Mouse (Mus musculus) lung, postnatal 4 days (tissue): Measurements from ENCODE around the gene Xpnpep1.
A peak's percentile ranks its signal among the peaks of the same experiment; 100 is the strongest.

Experiments
- DNase-seq, 2 experiments: peaks; one replicate each; pipeline ENCODE4 v3.0.0; 2021

The Xpnpep1 gene

DNA sequence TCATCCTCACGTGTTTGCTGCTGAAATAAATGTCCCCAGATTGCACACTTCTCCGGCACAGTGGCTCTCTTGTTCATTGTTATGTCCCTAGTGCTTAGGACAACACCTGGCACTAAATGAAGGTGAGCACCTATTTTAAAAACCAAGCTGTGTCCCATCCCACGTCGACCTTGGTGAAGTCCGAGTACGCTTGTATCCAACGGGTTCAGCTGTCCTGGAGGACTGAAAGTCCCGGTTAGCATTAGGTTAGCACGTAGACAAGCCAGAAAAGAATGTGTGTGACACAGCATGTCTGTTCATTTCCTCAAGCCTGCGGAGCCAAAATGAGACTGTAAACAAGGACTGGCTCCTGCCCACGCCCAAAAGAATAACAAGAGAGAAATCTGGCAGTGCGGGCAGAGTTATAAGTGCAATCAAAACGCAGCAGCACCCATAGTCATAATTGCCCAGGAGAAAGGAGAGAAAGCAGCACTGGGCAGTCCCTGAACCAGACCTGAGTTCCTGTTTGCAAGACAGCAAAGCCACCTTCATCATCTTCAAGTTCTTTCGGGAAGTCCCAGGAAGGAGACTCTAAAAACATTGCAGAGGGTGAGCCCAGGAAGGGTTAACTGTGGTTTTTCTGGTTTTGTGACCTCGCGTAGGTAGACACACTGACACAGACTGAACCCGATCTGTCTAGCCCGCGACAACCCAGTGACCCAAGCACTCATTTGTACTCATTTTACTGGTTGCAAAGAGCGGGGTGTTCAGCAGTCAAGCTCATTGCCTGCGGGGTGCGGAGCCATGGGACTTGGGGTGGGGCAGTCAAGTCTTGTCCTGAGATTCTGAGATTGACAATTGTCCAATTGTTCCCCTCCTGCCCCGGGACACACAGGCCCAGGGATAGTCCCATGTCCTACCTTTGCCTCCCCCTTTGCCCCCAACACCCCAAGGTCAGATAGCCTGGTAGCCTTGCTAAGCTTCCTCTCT, at the start of gene Xpnpep1:
Gene Xpnpep1 (minus strand): TSS at position 51 of the 969 bp plus-strand sequence.
- peak; percentile 42 to 47 for DNase-seq

GRCm38 (mm10) chr19:53087268-53088143, 47.5 kb upstream of the Xpnpep1 start:
- peak; percentile 69 to 79 for DNase-seq

GRCm38 (mm10) chr19:53086861-53087260, 46.8 kb upstream of the Xpnpep1 start:
- peak; percentile 49 to 65 for DNase-seq

DNA sequence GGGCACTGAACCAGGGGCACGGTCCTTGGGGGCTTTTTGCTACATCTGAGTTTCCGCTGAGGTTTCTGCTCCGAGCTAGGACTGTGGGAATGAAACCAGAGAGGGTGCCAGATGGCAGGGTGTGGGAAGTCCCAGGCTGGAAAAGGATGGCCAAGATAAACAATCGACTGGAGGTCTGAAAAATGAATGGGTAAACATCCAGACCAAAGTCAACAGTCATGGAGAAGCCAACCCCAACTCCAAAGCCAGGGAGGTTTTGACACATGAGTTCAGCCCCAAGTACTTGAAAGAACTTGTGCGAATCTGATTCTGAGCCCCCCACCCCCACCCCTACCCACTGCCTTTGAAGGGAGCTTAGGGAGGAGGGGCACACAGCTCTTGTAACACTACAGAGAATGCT, 44.7 kb upstream of the Xpnpep1 start:
- DNase-seq: peak; percentile 69 to 81

DNA sequence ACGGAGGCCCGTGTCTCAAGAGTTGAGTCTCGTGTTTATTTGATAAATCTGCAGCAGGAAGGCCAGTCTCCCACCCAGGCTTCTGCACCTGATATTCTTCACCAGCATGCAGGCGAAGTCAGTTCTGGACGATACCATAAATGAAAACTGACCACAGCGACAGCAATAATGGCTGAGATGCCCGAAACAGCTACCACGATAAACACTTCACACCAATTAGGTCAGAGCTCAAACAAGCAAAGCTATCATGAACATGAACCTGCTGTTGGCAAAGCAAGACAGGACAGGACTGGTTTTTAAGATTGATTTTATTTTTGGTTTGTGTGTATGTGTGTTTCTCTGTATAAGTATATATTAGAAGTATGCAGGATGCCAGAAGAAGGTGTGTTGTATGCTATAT, 42.8 kb upstream of the Xpnpep1 start:
- no peak for DNase-seq

DNA sequence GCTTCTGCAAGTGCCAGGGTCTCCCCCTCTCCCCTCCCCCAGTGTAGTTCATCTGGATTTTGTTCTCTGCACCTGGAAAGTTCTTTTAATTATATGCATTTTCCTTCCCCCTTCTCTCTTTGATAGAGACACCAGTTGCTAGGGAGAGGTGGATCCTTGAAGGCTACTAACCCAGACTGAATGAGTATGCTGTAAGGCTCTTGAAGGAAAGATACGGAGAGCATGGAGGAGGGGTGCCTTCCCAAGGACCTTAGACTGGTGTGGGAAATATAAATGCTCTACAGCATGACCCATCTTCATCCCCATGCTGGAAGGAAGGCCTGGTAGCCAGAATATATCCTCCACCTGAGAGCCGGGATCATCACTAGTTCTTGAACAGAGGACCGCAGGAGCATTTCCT, 41.3 kb upstream of the Xpnpep1 start:
- DNase-seq: no peak

- DNase-seq: no peak
Measured at GRCm38 (mm10) chr19:53080921-53081320, 40.9 kb upstream of the Xpnpep1 start.

- no peak for DNase-seq
Measured at GRCm38 (mm10) chr19:53080487-53080886, 40.5 kb upstream of the Xpnpep1 start.

- DNase-seq: no peak
Measured at GRCm38 (mm10) chr19:53080026-53080425, 40.0 kb upstream of the Xpnpep1 start.

GRCm38 (mm10) chr19:53078271-53079085, 38.5 kb upstream of the Xpnpep1 start:
- no peak for DNase-seq

GRCm38 (mm10) chr19:53077278-53077677, 37.3 kb upstream of the Xpnpep1 start:
- no peak for DNase-seq

DNA sequence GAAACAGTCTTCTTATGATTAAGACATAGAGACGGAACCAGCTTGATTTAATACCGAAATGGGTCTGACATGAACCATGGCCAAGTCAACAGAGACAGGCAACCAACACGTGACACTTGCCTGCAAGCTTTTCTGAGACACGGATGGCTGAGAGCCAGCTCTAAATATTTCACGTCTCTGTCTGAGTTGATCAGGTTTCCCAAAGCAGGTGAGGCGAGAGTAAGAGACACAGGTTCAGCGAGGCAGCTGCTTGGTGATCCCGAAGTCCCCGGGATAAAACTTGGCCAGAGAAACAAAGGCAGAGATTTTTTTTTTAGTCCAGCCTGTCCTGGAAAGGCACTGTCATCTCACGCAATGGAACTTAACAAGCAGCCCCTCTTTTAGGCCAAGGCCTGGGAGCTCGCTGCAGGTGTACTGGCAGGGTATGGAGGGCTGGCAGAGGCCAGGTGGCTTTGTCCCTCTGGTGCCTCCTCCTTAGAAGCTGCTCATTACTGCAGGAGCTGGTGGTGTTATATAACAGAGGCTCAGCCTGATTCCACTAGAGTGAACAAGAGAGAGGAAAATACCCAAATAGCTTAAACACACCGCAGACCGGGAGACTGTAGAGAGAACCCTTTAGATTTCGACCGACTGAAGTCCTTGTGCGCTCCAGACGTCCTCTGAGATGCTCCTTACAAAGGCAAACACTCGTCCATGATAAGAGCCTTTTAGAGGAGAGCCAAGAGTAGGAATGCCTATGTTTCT, 36.4 kb upstream of the Xpnpep1 start:
- DNase-seq: peak; percentile 41 to 53

DNA sequence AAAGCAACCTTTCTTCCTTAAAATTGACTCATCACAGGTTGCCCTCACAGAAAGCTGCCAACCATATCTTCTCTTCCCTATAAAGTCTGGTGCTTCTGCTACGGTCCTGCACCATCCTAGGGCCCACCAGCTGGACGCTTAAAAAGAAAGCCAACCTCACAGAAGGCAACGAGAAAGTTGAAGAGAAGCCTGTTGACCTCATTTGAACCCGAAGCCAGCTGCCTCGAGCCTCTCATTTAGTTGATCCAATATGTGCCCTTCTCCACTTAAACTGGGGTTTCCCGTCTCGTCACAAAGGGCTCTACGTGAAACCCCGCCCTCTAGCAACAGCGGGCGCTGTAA, 35.9 kb upstream of the Xpnpep1 start:
- DNase-seq: no peak

GRCm38 (mm10) chr19:53074899-53075722, 35.1 kb upstream of the Xpnpep1 start:
- peak; percentile 52 to 66 for DNase-seq

- no peak for DNase-seq
Measured at GRCm38 (mm10) chr19:53073521-53073920, 33.5 kb upstream of the Xpnpep1 start.

DNA sequence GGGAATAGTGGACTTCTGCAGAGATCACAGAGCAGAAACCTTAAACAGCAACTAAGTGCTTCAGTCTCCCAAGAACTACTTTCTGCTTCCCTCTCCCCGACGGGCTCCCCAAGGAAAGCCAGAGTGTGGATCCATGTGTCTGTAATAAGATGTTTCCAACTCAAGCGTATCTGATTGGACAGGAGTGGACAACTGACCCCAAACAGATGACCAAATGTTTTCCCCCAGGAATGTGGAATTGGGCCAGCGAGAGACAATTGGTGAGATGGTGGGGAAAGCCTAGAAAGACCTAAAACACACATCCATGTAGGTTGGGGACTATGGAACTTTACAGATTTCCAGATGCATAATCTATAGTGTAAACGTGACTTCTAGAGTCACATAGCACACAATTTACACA, 32.4 kb upstream of the Xpnpep1 start:
- no peak for DNase-seq

DNA sequence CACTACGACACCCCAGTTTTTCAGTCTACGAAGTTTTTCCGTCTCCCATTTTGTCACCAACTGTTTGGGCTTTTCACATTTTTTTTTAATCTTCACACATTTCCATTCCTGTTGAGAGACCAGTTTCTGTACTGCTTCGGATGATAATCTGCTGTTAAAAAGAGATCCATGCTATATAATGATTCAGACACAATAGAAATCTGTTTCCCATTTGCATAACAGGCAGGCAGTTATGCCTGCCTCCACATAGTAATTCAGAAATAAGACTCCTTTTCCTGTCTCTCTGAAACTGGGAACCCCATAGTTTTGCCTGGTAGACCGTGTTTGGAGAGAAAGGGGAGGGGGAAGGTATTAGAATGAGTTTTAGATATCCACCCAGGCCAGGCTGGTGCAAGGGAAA, 31.6 kb upstream of the Xpnpep1 start:
- DNase-seq: no peak

DNA sequence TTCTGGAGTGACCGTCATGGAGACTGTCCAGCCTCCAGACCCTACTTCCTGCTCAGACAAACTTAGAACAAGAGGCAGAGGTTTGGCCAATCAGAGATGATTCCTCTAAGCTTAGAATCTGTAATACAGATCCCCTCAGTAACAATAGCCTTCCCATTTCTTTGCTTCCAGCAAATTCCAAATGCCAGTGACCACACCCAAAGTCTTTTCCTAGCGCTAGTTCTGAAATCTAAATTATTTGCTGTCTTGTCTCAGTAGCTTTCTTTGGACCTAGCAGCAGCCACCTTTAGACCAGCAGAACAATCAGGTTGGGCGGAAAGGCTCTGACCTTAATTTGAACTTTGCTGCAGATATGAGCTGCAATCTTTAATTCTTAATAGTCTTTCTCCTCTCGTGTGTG, 30.9 kb upstream of the Xpnpep1 start:
- no peak for DNase-seq

DNA sequence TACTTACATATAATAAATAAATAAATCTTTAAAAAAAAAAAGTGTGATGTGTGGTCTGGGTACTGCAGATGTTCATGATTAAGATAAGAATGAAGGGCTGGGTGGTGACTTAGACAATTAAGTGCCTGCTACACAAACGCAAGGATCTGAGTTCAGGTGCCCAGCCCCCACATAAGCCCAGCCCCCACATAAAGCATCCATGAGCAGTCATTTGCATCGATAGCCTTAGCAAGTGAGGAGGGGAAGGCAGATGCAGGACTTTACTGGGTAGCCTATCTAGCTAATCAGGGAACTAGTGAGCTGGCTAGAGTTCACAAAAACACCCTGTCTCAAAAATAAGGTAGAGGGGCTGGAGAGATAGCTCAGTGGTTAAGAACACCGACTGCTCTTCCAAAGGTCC, 29.4 kb upstream of the Xpnpep1 start:
- DNase-seq: no peak

DNA sequence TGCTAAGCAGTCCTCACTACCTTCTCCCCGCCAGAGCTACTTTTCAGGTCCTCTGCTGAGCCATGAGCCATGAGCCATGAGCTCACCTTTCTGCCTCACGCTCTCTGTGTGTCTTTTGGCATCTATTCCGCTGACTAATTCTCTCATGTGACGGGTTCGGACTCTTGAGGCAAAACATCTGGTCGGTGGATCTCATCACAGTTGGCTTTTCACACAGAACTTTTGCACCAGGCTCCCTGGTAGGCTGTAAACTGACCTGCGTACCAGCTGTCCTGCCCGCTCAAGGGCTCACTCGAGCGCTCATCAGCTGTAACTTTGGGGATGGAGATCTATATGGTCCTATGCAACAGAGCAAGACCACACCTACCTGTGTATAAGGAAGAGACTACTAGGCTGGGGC, 26.9 kb upstream of the Xpnpep1 start:
- DNase-seq: peak in 1 of 2 experiments; percentile 34

DNA sequence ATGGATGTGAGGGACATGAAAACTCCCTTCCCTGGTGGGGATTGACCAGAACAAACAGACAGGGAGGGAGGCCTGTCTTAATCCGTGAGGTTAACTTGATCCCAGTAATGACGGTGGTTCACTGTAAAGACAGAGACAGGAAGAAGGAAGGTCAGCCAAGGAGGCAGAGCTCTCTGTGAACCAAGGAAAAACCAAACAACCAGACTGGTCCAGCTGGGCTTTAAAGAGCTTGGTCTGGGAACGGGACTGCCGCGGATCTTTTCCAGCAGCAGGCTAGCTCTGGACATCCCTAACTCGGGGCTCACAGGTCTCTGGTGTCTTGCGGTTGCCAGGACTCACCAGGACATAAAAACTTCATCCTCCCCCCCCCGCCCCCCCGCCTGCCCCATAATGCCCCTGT, 26.5 kb upstream of the Xpnpep1 start:
- DNase-seq: no peak
